Comparison of ENCODE assay signal across 8 mouse cellular contexts in the genomic region with DNA sequence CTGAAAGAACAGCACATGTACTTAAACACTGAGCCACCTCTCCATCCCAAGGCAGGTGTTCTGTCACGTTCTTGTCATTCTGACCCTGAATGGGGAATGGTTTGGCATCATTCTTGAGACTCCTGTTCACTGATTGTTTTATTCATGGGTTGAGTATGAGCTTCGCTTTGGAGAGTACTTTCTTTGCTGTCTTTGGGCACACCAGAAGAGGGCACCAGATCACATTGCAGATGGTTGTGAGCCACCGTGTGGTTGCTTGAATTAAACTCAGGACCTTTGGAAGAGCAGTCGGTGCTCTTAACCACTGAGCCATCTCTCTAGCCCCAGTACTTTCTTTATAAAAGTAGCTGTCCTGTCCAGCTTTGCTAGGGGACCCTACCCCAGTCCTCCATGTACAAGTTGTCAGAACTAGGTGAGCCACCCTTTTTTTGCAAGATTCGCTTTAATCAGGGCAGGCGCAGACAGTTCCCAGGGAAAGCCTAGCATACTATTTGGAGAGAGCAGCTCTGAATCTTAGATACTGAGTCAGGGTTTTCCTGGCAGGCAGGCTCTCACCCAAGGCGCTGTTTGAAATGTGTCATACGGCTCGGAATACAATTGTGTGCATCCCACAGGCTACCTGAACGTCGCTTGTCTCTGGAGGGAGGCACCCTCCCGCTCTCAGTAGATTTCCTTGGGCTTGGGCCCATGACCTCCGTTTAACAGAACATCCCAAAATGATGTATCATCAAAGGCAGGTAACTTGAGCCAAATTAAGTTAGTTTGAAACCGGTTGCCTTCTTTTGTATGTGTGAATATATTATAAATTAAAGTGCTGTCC.
DNase-seq lines count a peak whose midpoint lies in the region; ATAC-seq lines count a peak whose summit lies in the region.

No protein-coding gene starts in this region.

- ATAC-seq in cerebellum, adult (ENCODE audit: insufficient number of reproducible peaks, low FRiP score, low TSS enrichment): peak; percentile 63
- ATAC-seq in neural tube, embryonic 11.5 days (ENCODE audit: insufficient read depth, low FRiP score, low TSS enrichment): 0 out of 2 replicates have a peak, but pooled peaks have one; percentile 23
- ATAC-seq in midbrain, embryonic 16.5 days: peak; percentile 57

- no peaks in the 10 kb centered on the region for H3K27me3 ChIP-seq in neural tube, embryonic 11.5 days (ENCODE audit: control insufficient read depth, insufficient read depth, low read length)
- no peaks in the 10 kb centered on the region for H3K27me3 ChIP-seq in midbrain, embryonic 16.5 days (ENCODE audit: control insufficient read depth, insufficient read depth, low read depth, low read length)

- 26% methylated on average over 14 of the region's 14 CpGs for WGBS in neural tube, embryonic 11.5 days
- WGBS in midbrain, embryonic 16.5 days: 16% methylated on average over 14 of the region's 14 CpGs

- no peaks in the 10 kb centered on the region for H3K9me3 ChIP-seq in neural tube, embryonic 11.5 days (ENCODE audit: control insufficient read depth, low read length)
- no peaks in the 10 kb centered on the region for H3K9me3 ChIP-seq in midbrain, embryonic 16.5 days (replicated peaks; ENCODE audit: control insufficient read depth, low read length, poor library complexity, severe bottlenecking)

- no peaks in the 10 kb centered on the region; the same call in 1 of the 2 replicates for H3K36me3 ChIP-seq in neural tube, embryonic 11.5 days (ENCODE audit: control insufficient read depth, insufficient read depth, low read length)
- H3K36me3 ChIP-seq in midbrain, embryonic 16.5 days (ENCODE audit: control insufficient read depth, insufficient read depth, low read length): no peaks in the 10 kb centered on the region

- H3K4me3 ChIP-seq in neural tube, embryonic 11.5 days (ENCODE audit: low read depth, low read length): no peak overlapping the region
- H3K4me3 ChIP-seq in midbrain, embryonic 16.5 days (ENCODE audit: low read depth, low read length): no peak overlapping the region

- H3K4me2 ChIP-seq in neural tube, embryonic 11.5 days (ENCODE audit: low read depth): no peak overlapping the region
- H3K4me2 ChIP-seq in midbrain, embryonic 16.5 days (ENCODE audit: low read length): no peak overlapping the region; the same call in none of the 2 replicates

- no peaks in the 10 kb centered on the region for H3K4me1 ChIP-seq in neural tube, embryonic 11.5 days (ENCODE audit: control insufficient read depth, insufficient read depth, low read length)
- peaks cover 3% of the 10 kb centered on the region; the same call in 1 of the 2 replicates for H3K4me1 ChIP-seq in midbrain, embryonic 16.5 days (ENCODE audit: control insufficient read depth, insufficient read depth, low read length)

- no peak for DNase-seq in cerebellum, postnatal 4 days (ENCODE audit: low spot score in 2 of 2)
- peak; percentile 17 for DNase-seq in neural tube, embryonic 11.5 days (ENCODE audit: low spot score)
- DNase-seq in neural tube, embryonic 10.5 days (ENCODE audit: extremely low spot score, low spot score): no peak
- peak; percentile 42 for DNase-seq in forelimb bud, embryonic 11.5 days (ENCODE audit: low read depth, low spot score)
- no peak for DNase-seq in urinary bladder, adult 2 months (ENCODE audit: low spot score)
- DNase-seq in kidney, postnatal 10 days: no peak

- no peak overlapping the region for H3K27ac ChIP-seq in neural tube, embryonic 11.5 days (ENCODE audit: low read depth, low read length)
- H3K27ac ChIP-seq in midbrain, embryonic 16.5 days (ENCODE audit: low read length): no peak overlapping the region

- no peak overlapping the region for H3K9ac ChIP-seq in neural tube, embryonic 11.5 days (ENCODE audit: low read length)
- H3K9ac ChIP-seq in midbrain, embryonic 16.5 days (ENCODE audit: low read depth, low read length): no peak overlapping the region

Comparison
In these comparisons a context has a peak if more than half of its experiments do, and no peak if none do; other contexts are left out.
1. DNase-seq: peak in neural tube, embryonic 11.5 days (single experiment) and forelimb bud, embryonic 11.5 days (single experiment); none in cerebellum, postnatal 4 days (0 of 2), neural tube, embryonic 10.5 days (single experiment), urinary bladder, adult 2 months (single experiment) and kidney, postnatal 10 days (single experiment).
2. Peak in every context shown above with its lines, with median percentiles within 50 percentile points of each other: ATAC-seq.